8 mouse cellular contexts compared by ENCODE assay signal in genomic region chr9:63745821-63746632, GRCm38 (mm10). TPM values are rescaled to one million over a fixed set of nuclear protein-coding genes. Genes with fewer than 3 reads are reported as not detected.
A peak's percentile ranks its signal among the peaks of the same experiment; 100 is the strongest.
DNase-seq lines count a peak whose midpoint lies in the region; ATAC-seq lines count a peak whose summit lies in the region.

No protein-coding gene starts in this region.

- H3K9me3 ChIP-seq in heart, embryonic 10.5 days = no peaks in the 10 kb centered on the region
- no peaks in the 10 kb centered on the region for H3K9me3 ChIP-seq in hindbrain, embryonic 14.5 days (ENCODE audit: control insufficient read depth, low read length)
- H3K9me3 ChIP-seq in liver, embryonic 12.5 days (replicated peaks) = no peaks in the 10 kb centered on the region

- peak overlapping the region; percentile 83 for H3K27ac ChIP-seq in heart, embryonic 10.5 days
- no peak overlapping the region; the same call in 1 of the 2 replicates for H3K27ac ChIP-seq in hindbrain, embryonic 14.5 days
- H3K27ac ChIP-seq in liver, embryonic 12.5 days = peak overlapping the region; percentile 50

- H3K27me3 ChIP-seq in heart, embryonic 10.5 days (ENCODE audit: insufficient read depth, poor library complexity, severe bottlenecking) = no peaks in the 10 kb centered on the region
- H3K27me3 ChIP-seq in hindbrain, embryonic 14.5 days (ENCODE audit: control insufficient read depth, insufficient read depth, low read length) = no peaks in the 10 kb centered on the region
- no peaks in the 10 kb centered on the region for H3K27me3 ChIP-seq in liver, embryonic 12.5 days (replicated peaks)

- no peak for ATAC-seq in hindbrain, embryonic 14.5 days (ENCODE audit: low FRiP score)
- peak; percentile 79 for ATAC-seq in liver, embryonic 12.5 days

- H3K36me3 ChIP-seq in heart, embryonic 10.5 days = no peaks in the 10 kb centered on the region; the same call in 1 of the 2 replicates
- H3K36me3 ChIP-seq in hindbrain, embryonic 14.5 days (replicated peaks; ENCODE audit: control insufficient read depth, insufficient read depth) = no peaks in the 10 kb centered on the region
- no peaks in the 10 kb centered on the region for H3K36me3 ChIP-seq in liver, embryonic 12.5 days

- 29% methylated on average over 19 of the region's 19 CpGs for WGBS in heart, embryonic 10.5 days
- WGBS in hindbrain, embryonic 14.5 days = 44% methylated on average over 19 of the region's 19 CpGs
- WGBS in liver, embryonic 12.5 days (ENCODE audit: insufficient replicate concordance) = 54% methylated on average over 19 of the region's 19 CpGs

- H3K4me2 ChIP-seq in hindbrain, embryonic 14.5 days (replicated peaks) = peak overlapping the region; percentile 2; the same call in 1 of the 2 replicates
- peak overlapping the region; percentile 30 for H3K4me2 ChIP-seq in liver, embryonic 12.5 days

- peak overlapping the region; percentile 4; the same call in 1 of the 2 replicates for H3K4me3 ChIP-seq in heart, embryonic 10.5 days
- no peak overlapping the region for H3K4me3 ChIP-seq in hindbrain, embryonic 14.5 days (replicated peaks; ENCODE audit: low read length)
- no peak overlapping the region for H3K4me3 ChIP-seq in liver, embryonic 12.5 days

- H3K4me1 ChIP-seq in heart, embryonic 10.5 days = peaks cover 98% of the 10 kb centered on the region
- H3K4me1 ChIP-seq in hindbrain, embryonic 14.5 days (replicated peaks; ENCODE audit: control insufficient read depth, insufficient read depth, low read length) = peaks cover 55% of the 10 kb centered on the region
- peaks cover 99% of the 10 kb centered on the region for H3K4me1 ChIP-seq in liver, embryonic 12.5 days

- no peak for DNase-seq in heart, embryonic 10.5 days (ENCODE audit: low spot score)
- no peak for DNase-seq in heart, adult 8-10 months (ENCODE audit: low spot score)
- peak; percentile 80 for DNase-seq in adrenal gland, adult 2 months
- DNase-seq in hindbrain, embryonic 14.5 days (ENCODE audit: low spot score) = no peak
- DNase-seq in frontal cortex, postnatal 25 days (ENCODE audit: low spot score in 2 of 2) = no peak
- DNase-seq in cerebellum, postnatal 36 days = no peak
- DNase-seq in lung, postnatal 10 days = no peak

- H3K9ac ChIP-seq in hindbrain, embryonic 14.5 days = no peak overlapping the region
- H3K9ac ChIP-seq in liver, embryonic 12.5 days = no peak overlapping the region

RNA-seq across cellular contexts. Expression of gene Smad3, which starts 11.8 kb away (rescaled TPM):
- polyA plus RNA-seq in heart, embryonic 10.5 days (2016; fragmentation: Nextera tagmentation; extraction: Ambion mirVana) = 15.2 and 20.0 TPM in 2 replicates
- total RNA-seq in heart, adult 8-10 months (2022) = 10 to 100 TPM; 10.1 to 14.1 (median 12.5) TPM
- total RNA-seq in adrenal gland, adult 2 months (2021) = 10 to 100 TPM; 30.4 to 33.7 TPM
- 29.5 and 41.9 TPM in 2 replicates for polyA plus RNA-seq in adrenal gland, adult 2 months (2012; rRNA removed)
- polyA plus RNA-seq in hindbrain, embryonic 14.5 days (2014; fragmentation: Nextera tagmentation; extraction: Ambion mirVana) = 7.3 and 9.0 TPM in 2 replicates
- polyA plus RNA-seq in liver, embryonic 12.5 days (2016; fragmentation: Nextera tagmentation; extraction: Ambion mirVana) = 5.8 and 7.2 TPM in 2 replicates
